Mouse (Mus musculus) heart, embryonic 10.5 days (tissue): ENCODE measurements around the gene Msantd2. TPM values are rescaled to one million over a fixed set of nuclear protein-coding genes. Genes with fewer than 3 reads are reported as not detected.
A peak's percentile ranks its signal among the peaks of the same experiment; 100 is the strongest.

ENCODE experiments used
- DNase-seq: peaks from one replicate; pipeline ENCODE4 v3.0.0-alpha.2; 2017; ENCODE audit warnings: low spot score
- H3K27ac ChIP-seq: fragments of 300-500 bp; sonication (generic); 2 replicates; pipeline ENCODE4 v1.5.1; 2016; ENCODE audit warnings: mild to moderate bottlenecking
- H3K27me3 ChIP-seq: fragments of 300-500 bp; sonication (generic); 2 replicates; pipeline ENCODE4 v1.6.1; 2016; ENCODE audit warnings: mild to moderate bottlenecking; ENCODE audit not compliant: poor library complexity, insufficient read depth, severe bottlenecking
- H3K36me3 ChIP-seq: fragments of 300-500 bp; sonication (generic); 2 replicates; pipeline ENCODE4 v1.6.1; 2016; ENCODE audit warnings: mild to moderate bottlenecking, moderate library complexity
- H3K4me1 ChIP-seq: fragments of 300-500 bp; sonication (generic); 2 replicates; pipeline ENCODE4 v1.6.1; 2016; ENCODE audit warnings: mild to moderate bottlenecking
- H3K4me3 ChIP-seq: fragments of 300-500 bp; sonication (generic); 2 replicates; pipeline ENCODE4 v1.5.1; 2016; ENCODE audit warnings: mild to moderate bottlenecking, moderate library complexity
- H3K9me3 ChIP-seq: fragments of 300-500 bp; sonication (generic); 2 replicates; pipeline ENCODE4 v1.6.1; 2016; ENCODE audit warnings: mild to moderate bottlenecking, moderate library complexity
- WGBS: fragments of 180-500 bp; shearing (Covaris S2); methylation state at CpG from one replicate; pipeline ENCODE4 v1.1.7; 2016; 5-methylcytosine and 5-hydroxymethylcytosine counted together
- polyA plus RNA-seq: library from polyadenylated mRNA; unstranded; fragments of >200 nt; fragmentation: Nextera tagmentation; extraction: Ambion mirVana; gene quantifications from 2 replicates; pipeline ENCODE4 v1.2.1, GENCODE M21; 2016

The Msantd2 gene
- polyA plus RNA-seq, 1 experiment from 2014 or later = 23.8 TPM

- peaks cover 92% of the 10 kb centered on the region for H3K27me3 ChIP-seq
These were observed 61.3 kb downstream of the Msantd2 start for GRCm38 (mm10) chr9:37550435-37550834.

DNA sequence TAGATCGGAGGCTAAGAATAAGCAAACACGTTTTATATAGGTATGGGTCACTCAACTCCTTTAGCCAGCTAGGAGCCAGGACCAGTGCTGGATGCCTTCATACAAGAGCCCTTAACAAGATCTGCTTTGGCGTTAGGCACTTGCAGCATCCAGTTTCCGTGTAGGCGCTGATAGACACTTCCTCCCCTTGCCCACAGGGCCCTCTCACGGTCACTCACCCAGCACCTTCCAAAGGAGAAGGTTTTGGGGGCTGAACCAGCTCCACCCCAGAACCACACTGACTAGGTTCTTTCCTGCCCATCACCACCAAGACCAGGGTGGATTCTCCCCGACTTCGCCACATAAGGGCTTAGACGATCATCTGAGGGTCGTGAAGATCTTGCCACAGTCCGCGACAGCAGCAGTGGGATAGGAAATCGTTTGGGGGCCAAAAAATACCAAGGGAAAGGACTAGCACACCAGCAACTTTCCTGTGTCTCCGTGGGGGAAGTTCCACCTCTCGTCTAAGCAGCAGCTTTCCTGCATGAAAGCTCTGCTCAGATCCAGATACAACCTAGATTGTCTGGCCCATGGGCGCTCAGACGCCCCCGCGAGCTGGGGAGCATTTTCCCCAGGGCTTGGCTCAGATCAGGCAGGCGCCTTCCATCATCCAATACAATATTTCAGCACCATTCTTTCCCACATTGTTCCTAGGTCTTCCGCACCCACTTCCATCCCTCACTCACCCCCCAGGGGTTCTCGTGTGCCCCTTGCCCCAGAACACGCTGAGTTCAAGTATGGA is 62.8 kb downstream of the Msantd2 start:
- peaks cover 34% of the 10 kb centered on the region for H3K4me1 ChIP-seq
- H3K27ac ChIP-seq = no peak overlapping the region
- no peaks in the 10 kb centered on the region for H3K9me3 ChIP-seq
- H3K36me3 ChIP-seq = no peaks in the 10 kb centered on the region
- no peak for DNase-seq
- H3K27me3 ChIP-seq = peaks cover 86% of the 10 kb centered on the region
- peak overlapping the region; percentile 63 for H3K4me3 ChIP-seq
- 2% methylated on average over 23 of the region's 23 CpGs for WGBS

More at GRCm38 (mm10) chr9:37550435-37550834, 61.3 kb downstream of the Msantd2 start:
- H3K36me3 ChIP-seq = no peaks in the 10 kb centered on the region
- DNase-seq = no peak
- WGBS = 50% methylated on average over 1 of the region's 1 CpGs
- no peaks in the 10 kb centered on the region for H3K9me3 ChIP-seq
- H3K4me3 ChIP-seq = no peak overlapping the region
- H3K27ac ChIP-seq = no peak overlapping the region
- peaks cover 37% of the 10 kb centered on the region for H3K4me1 ChIP-seq

- 5% methylated on average over 31 of the region's 31 CpGs for WGBS
- no peak within 1 kb of the TSS for H3K27ac ChIP-seq
- H3K4me1 ChIP-seq = peaks cover 34% of the 10 kb centered on the region
- peak within 1 kb of the TSS; percentile 63 for H3K4me3 ChIP-seq
- H3K36me3 ChIP-seq = no peaks in the 10 kb centered on the region
- no peaks in the 10 kb centered on the region for H3K9me3 ChIP-seq
- peak; percentile 94 for DNase-seq
- H3K27me3 ChIP-seq = peaks cover 82% of the 10 kb centered on the region
These were observed 63.6 kb downstream of the Msantd2 start, which contains the start of gene Nrgn for GRCm38 (mm10) chr9:37552536-37553293. TSS of gene Nrgn (minus strand) at chr9:37552904.

DNA sequence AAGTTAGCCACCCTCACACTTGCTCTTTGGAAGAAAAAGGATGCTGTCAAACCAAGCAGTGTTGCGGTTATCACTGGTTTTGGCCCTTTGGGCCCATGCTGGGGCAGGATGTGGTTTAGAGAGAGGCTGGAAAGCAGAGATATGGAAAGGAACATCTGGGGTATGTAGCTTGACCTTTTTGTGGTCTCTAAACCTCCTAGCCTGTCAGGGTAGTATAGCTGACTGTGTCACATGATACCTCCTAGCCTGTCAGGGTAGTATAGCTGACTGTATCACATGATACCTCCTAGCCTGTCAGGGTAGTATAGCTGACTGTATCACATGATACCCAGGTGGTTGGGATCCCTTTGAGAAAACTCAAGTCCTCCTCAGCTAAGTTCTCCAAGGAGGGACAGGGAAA is 65.2 kb downstream of the Msantd2 start:
- WGBS = 66% methylated on average over 1 of the region's 1 CpGs
- H3K27ac ChIP-seq = no peak overlapping the region
- DNase-seq = no peak
- no peak overlapping the region for H3K4me3 ChIP-seq
- no peaks in the 10 kb centered on the region for H3K36me3 ChIP-seq
- peaks cover 67% of the 10 kb centered on the region for H3K27me3 ChIP-seq
- H3K9me3 ChIP-seq = no peaks in the 10 kb centered on the region
- H3K4me1 ChIP-seq = peaks cover 34% of the 10 kb centered on the region

DNA sequence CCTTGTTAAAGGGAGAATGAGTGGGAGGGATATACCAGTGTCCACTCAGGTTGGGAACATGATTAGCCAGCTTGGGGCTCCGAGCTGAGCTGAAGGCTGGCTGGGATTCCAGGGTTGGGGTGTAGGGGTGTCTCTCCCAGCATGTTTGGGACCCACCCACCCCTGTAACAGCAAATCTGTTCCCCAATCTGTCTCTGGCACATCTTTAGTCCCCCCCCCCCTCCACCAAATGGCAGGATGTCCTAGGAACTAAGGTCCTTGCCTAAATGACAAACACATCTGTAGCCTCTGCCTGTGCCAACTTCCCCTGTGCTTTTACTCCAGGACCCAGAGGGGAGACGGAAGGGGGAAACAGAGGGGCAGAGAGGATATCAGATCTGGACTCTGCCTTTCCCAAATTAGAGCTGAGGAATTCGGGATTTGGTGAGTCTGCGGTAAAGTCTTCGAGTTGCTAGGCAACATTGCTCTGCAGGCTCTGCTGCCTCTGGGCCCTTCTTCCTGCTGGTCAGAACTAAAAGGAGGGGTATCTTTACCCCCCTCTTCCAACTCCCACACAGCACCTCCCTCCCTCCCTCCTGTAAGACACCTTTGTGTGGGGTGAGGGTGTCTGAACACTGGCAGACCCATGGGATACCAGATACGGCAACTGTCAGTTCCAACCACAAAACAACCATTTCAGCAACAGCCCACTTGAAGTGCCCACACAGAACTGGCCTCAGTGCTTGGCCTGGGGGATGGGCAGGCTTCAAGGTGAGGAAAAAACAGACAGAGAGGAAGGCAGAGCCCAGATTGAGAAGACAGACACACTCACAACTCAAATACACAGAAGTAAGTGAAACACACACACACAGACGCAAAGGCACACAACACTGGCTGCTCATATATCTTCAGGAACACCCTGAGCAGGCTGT is 66.0 kb downstream of the Msantd2 start, which contains the start of gene Siae:
Siae (plus strand) TSS at position 861 of the 911 bp plus-strand sequence.
- WGBS = 22% methylated on average over 7 of the region's 7 CpGs
- no peaks in the 10 kb centered on the region for H3K9me3 ChIP-seq
- DNase-seq = no peak
- H3K4me3 ChIP-seq = no peak within 1 kb of the TSS
- H3K27me3 ChIP-seq = peaks cover 59% of the 10 kb centered on the region
- H3K4me1 ChIP-seq = peaks cover 34% of the 10 kb centered on the region
- peak within 1 kb of the TSS; percentile 22; the same call in 1 of the 2 replicates for H3K27ac ChIP-seq
- H3K36me3 ChIP-seq = no peaks in the 10 kb centered on the region

GRCm38 (mm10) chr9:37556366-37556765 is 67.2 kb downstream of the Msantd2 start:
- Histone ChIP-seq H3K27me3 (peaks cover 46% of the 10 kb centered on the region), H3K27ac (no peak overlapping the region), H3K4me1 (peaks cover 33% of the 10 kb centered on the region), H3K9me3 (no peaks in the 10 kb centered on the region), H3K4me3 (no peak overlapping the region), H3K36me3 (no peaks in the 10 kb centered on the region)
- 71% methylated on average over 3 of the region's 3 CpGs for whole genome bisulfite sequencing
- no peak for DNase-seq

- Histone ChIP-seq H3K27ac (no peak overlapping the region), H3K36me3 (no peaks in the 10 kb centered on the region), H3K27me3 (peaks cover 10% of the 10 kb centered on the region; the same call in 1 of the 2 replicates), H3K4me3 (no peak overlapping the region), H3K4me1 (peaks cover 3% of the 10 kb centered on the region), H3K9me3 (no peaks in the 10 kb centered on the region)
- no peak for DNase-seq
- 87% methylated on average over 2 of the region's 2 CpGs for WGBS
These were observed 71.5 kb downstream of the Msantd2 start for GRCm38 (mm10) chr9:37560617-37561016.

DNA sequence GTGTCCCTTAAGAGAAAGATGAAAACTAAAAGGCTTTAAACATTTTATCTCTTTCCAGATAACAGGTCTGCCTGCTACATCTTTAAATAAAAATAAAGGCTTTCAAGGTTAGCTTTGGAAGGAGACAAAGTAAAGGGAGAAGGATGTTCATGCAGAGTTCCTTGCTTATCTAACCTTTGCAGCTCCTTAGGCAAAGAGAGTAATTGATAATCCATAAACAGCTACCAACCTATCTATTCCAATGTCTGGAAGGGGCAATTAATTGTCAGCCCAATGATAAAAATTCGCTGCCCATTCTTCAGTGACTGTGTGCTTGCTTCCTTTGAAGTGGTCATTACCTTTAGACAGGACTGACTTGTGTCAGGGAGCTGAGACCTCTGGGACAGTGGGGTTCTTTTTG is 74.7 kb downstream of the Msantd2 start:
- Histone ChIP-seq H3K4me3 (no peak overlapping the region), H3K4me1 (peaks cover 15% of the 10 kb centered on the region), H3K36me3 (no peaks in the 10 kb centered on the region), H3K9me3 (no peaks in the 10 kb centered on the region), H3K27ac (no peak overlapping the region), H3K27me3 (no peaks in the 10 kb centered on the region)
- no peak for DNase-seq
- 43% methylated on average over 1 of the region's 1 CpGs for WGBS

DNA sequence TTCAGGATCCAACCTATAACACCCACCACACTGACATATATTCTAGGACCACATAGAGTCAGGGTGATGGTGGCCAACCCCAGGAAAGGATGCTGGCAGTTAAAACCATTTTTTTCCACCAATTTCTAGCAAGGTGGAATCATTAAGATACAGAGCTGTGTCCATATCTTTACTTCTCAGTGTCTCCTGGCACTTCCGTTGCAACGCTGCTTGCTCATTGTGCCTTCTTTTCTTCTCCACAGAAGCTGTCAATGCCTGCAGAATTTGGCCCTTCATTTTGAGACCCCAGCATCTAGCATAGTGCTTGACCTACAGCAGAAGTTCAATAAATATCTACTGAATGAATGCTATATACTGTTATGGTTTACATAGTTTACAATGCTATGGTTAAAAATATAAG is 77.9 kb downstream of the Msantd2 start:
- 80% methylated on average over 2 of the region's 2 CpGs for WGBS

DNA sequence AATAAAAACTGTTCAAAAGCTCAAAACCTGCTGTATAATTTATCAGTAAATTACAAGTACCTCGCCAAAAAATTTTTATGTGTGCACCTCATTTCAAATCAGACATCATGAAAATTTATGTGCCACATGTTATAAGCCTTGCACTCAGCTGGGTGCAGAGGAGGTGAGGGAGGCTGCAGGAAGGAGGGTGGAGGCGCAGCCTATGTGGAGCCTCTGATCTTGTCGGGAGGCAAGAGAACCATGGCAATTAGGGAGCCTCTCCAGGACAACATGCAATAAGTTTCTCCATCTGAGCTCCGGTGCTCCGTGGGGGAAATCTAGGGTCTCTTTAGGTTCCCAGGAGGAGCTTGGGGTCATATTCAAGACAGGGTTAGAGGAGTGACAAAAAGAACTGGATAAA is 78.3 kb downstream of the Msantd2 start:
- no peak overlapping the region for H3K27ac ChIP-seq
- H3K4me3 ChIP-seq = 0 out of 2 replicates have a peak overlapping the region, but pooled peaks have one; percentile 19
- 49% methylated on average over 5 of the region's 5 CpGs for WGBS
- peaks cover 28% of the 10 kb centered on the region for H3K4me1 ChIP-seq
- H3K36me3 ChIP-seq = no peaks in the 10 kb centered on the region
- no peak for DNase-seq
- H3K27me3 ChIP-seq = no peaks in the 10 kb centered on the region
- no peaks in the 10 kb centered on the region for H3K9me3 ChIP-seq

More for the DNA sequence above, 77.9 kb downstream of the Msantd2 start:
- no peak overlapping the region for H3K4me3 ChIP-seq
- H3K4me1 ChIP-seq = peaks cover 23% of the 10 kb centered on the region
- no peak overlapping the region for H3K27ac ChIP-seq
- H3K27me3 ChIP-seq = no peaks in the 10 kb centered on the region
- DNase-seq = no peak
- H3K36me3 ChIP-seq = no peaks in the 10 kb centered on the region
- H3K9me3 ChIP-seq = no peaks in the 10 kb centered on the region

GRCm38 (mm10) chr9:37567892-37568604 is 78.9 kb downstream of the Msantd2 start:
- peak overlapping the region; percentile 19 for H3K4me3 ChIP-seq

More at GRCm38 (mm10) chr9:37567892-37568604, 78.9 kb downstream of the Msantd2 start:
- Histone ChIP-seq H3K9me3 (no peaks in the 10 kb centered on the region), H3K27ac (no peak overlapping the region), H3K27me3 (no peaks in the 10 kb centered on the region), H3K36me3 (no peaks in the 10 kb centered on the region), H3K4me1 (peaks cover 34% of the 10 kb centered on the region)
- 25% methylated on average over 15 of the region's 15 CpGs for WGBS
- DNase-seq = no peak
